In genomic region chr8:70833018-70833482, GRCm38 (mm10) we compare ENCODE assay signal across 9 mouse cellular contexts. TPM values are rescaled to one million over a fixed set of nuclear protein-coding genes. Genes with fewer than 3 reads are reported as not detected.
DNase-seq lines count a peak whose midpoint lies in the region; ATAC-seq and TF ChIP-seq lines count a peak whose summit lies in the region.
"Had no signal": no experiment of that assay in that cellular context is flagged by ENCODE, and none has a peak within 500 bp of the region (broad histone marks: within the 10 kb centered on the region; RNA-seq: fewer than 3 reads in every experiment).

No protein-coding gene starts in this region.

- DNase-seq in kidney, adult 18-20 months: peak; percentile 59
- no peak for DNase-seq in kidney, adult 11 months
- DNase-seq in forebrain, postnatal 0 days: no peak
- DNase-seq in left cerebral cortex, postnatal 14 days (ENCODE audit: low spot score in 2 of 2): no peak

- peaks cover 8% of the 10 kb centered on the region; the same call in 1 of the 2 replicates for H3K36me3 ChIP-seq in kidney, embryonic 15.5 days
- no peaks in the 10 kb centered on the region for H3K36me3 ChIP-seq in forebrain, embryonic 16.5 days (ENCODE audit: control insufficient read depth, insufficient read depth)
- H3K36me3 ChIP-seq in forebrain, postnatal 0 days (ENCODE audit: insufficient read depth): peaks cover 2% of the 10 kb centered on the region; the same call in 1 of the 2 replicates

- TF ChIP-seq CTCF in forebrain, postnatal 0 days (IDR thresholded peaks at IDR 0.05; ENCODE audit: low read depth): no peak

- H3K27me3 ChIP-seq in kidney, embryonic 15.5 days: no peaks in the 10 kb centered on the region
- no peaks in the 10 kb centered on the region for H3K27me3 ChIP-seq in forebrain, embryonic 16.5 days (replicated peaks; ENCODE audit: control insufficient read depth, insufficient read depth, low read length)
- H3K27me3 ChIP-seq in forebrain, postnatal 0 days (ENCODE audit: insufficient read depth, low read length): no peaks in the 10 kb centered on the region
- H3K27me3 ChIP-seq: limb, embryonic 12.5 days had no signal

- no peak overlapping the region for H3K4me2 ChIP-seq in kidney, embryonic 15.5 days
- H3K4me2 ChIP-seq in forebrain, embryonic 16.5 days (ENCODE audit: low read length): no peak overlapping the region
- no peak overlapping the region for H3K4me2 ChIP-seq in forebrain, postnatal 0 days (ENCODE audit: low read depth)
- H3K4me2 ChIP-seq: limb, embryonic 12.5 days had no signal

- H3K9me3 ChIP-seq in kidney, embryonic 15.5 days (replicated peaks): no peaks in the 10 kb centered on the region
- no peaks in the 10 kb centered on the region for H3K9me3 ChIP-seq in forebrain, embryonic 16.5 days (ENCODE audit: control insufficient read depth, low read length)
- no peaks in the 10 kb centered on the region for H3K9me3 ChIP-seq in forebrain, postnatal 0 days (ENCODE audit: low read length)
- H3K9me3 ChIP-seq: limb, embryonic 12.5 days had no signal

- peak overlapping the region; percentile 25 for H3K4me3 ChIP-seq in brown adipose tissue, adult 24 weeks (ENCODE audit: insufficient read depth, low read depth, low read length)
- no peak overlapping the region for H3K4me3 ChIP-seq in kidney, embryonic 15.5 days (replicated peaks)
- no peak overlapping the region for H3K4me3 ChIP-seq in forebrain, embryonic 16.5 days (replicated peaks; ENCODE audit: low read length)
- H3K4me3 ChIP-seq in forebrain, postnatal 0 days (ENCODE audit: low read depth, low read length): no peak overlapping the region
- H3K4me3 ChIP-seq: limb, embryonic 12.5 days had no signal

- H3K9ac ChIP-seq in kidney, embryonic 15.5 days: no peak overlapping the region
- no peak overlapping the region for H3K9ac ChIP-seq in forebrain, embryonic 16.5 days (replicated peaks; ENCODE audit: low read depth, low read length)
- no peak overlapping the region for H3K9ac ChIP-seq in forebrain, postnatal 0 days
- H3K9ac ChIP-seq: limb, embryonic 12.5 days had no signal

- WGBS in kidney, embryonic 15.5 days: 35% methylated on average over 9 of the region's 9 CpGs
- WGBS in forebrain, embryonic 16.5 days: 61% methylated on average over 9 of the region's 9 CpGs
- WGBS in forebrain, postnatal 0 days: 67% methylated on average over 9 of the region's 9 CpGs

- peak overlapping the region; percentile 76 for H3K27ac ChIP-seq in brown adipose tissue, adult 24 weeks (replicated peaks; ENCODE audit: low read depth, low read length)
- peak overlapping the region; percentile 30; the same call in 1 of the 2 replicates for H3K27ac ChIP-seq in kidney, embryonic 15.5 days
- no peak overlapping the region for H3K27ac ChIP-seq in forebrain, embryonic 16.5 days (ENCODE audit: low read length)
- no peak overlapping the region for H3K27ac ChIP-seq in forebrain, postnatal 0 days (ENCODE audit: low read depth, low read length)
- H3K27ac ChIP-seq: limb, embryonic 12.5 days had no signal

- intact Hi-C loops in left cerebral cortex, postnatal 14 days (cut with DNase I): no loop called here

- ATAC-seq in kidney, embryonic 15.5 days (replicated peaks; ENCODE audit: low FRiP score): no peak; the same call in 1 of the 2 replicates
- peak; percentile 71 for ATAC-seq in megakaryocyte progenitor cell, adult 5-6 weeks (replicated peaks; ENCODE audit: poor library complexity)
- no peak for ATAC-seq in forebrain, embryonic 16.5 days
- ATAC-seq in forebrain, postnatal 0 days: no peak

- H3K4me1 ChIP-seq in brown adipose tissue, adult 24 weeks (ENCODE audit: control insufficient read depth, insufficient read depth, insufficient read length, low read length): peaks cover 10% of the 10 kb centered on the region; the same call in 1 of the 2 replicates
- peaks cover 19% of the 10 kb centered on the region for H3K4me1 ChIP-seq in kidney, embryonic 15.5 days
- H3K4me1 ChIP-seq in forebrain, embryonic 16.5 days (replicated peaks; ENCODE audit: control insufficient read depth, insufficient read depth, low read length): no peaks in the 10 kb centered on the region
- no peaks in the 10 kb centered on the region for H3K4me1 ChIP-seq in forebrain, postnatal 0 days (ENCODE audit: insufficient read depth)

RNA-seq across cellular contexts. Expression of gene Arrdc2, which starts 6.5 kb away (rescaled TPM):
- 1.3 and 5.0 TPM in 2 replicates for polyA plus RNA-seq in brown adipose tissue, adult 24 weeks (2012; ENCODE audit: insufficient read depth, insufficient read length, missing spikeins)
- polyA plus RNA-seq in kidney, embryonic 15.5 days (2015; fragmentation: Nextera tagmentation; extraction: Ambion mirVana): 5.0 and 6.5 TPM in 2 replicates
- 6.0 and 8.6 TPM in 2 replicates for total RNA-seq in megakaryocyte progenitor cell, adult 5-6 weeks (2015)
- 4.8 and 8.8 TPM in 2 replicates for total RNA-seq in megakaryocyte progenitor cell, adult 5-6 weeks (2017)
- polyA plus RNA-seq in forebrain, embryonic 16.5 days (2015; fragmentation: Nextera tagmentation; extraction: Ambion mirVana): 7.4 and 8.3 TPM in 2 replicates
- 15.4 and 25.9 TPM in 2 replicates for total RNA-seq in forebrain, postnatal 0 days (2014; rRNA removed)
- polyA plus RNA-seq in forebrain, postnatal 0 days (2015; fragmentation: Nextera tagmentation; extraction: Ambion mirVana): 5.6 and 7.1 TPM in 2 replicates
- total RNA-seq in left cerebral cortex, postnatal 14 days (2021): 10 to 100 TPM; 10.2 to 17.2 TPM

RNA-seq across cellular contexts. Expression of gene Il12rb1, which starts 24.8 kb away (rescaled TPM):
- polyA plus RNA-seq in brown adipose tissue, adult 24 weeks (2012; ENCODE audit: insufficient read depth, insufficient read length, missing spikeins): not detected in 2 replicates
- 0.09 and 0.12 TPM in 2 replicates for polyA plus RNA-seq in kidney, embryonic 15.5 days (2015; fragmentation: Nextera tagmentation; extraction: Ambion mirVana)
- 0.07 and 0.64 TPM in 2 replicates for total RNA-seq in megakaryocyte progenitor cell, adult 5-6 weeks (2015)
- total RNA-seq in megakaryocyte progenitor cell, adult 5-6 weeks (2017): 1.0 and 1.7 TPM in 2 replicates
- 0.08 and 0.09 TPM in 2 replicates for polyA plus RNA-seq in forebrain, embryonic 16.5 days (2015; fragmentation: Nextera tagmentation; extraction: Ambion mirVana)
- 0.05 TPM in 1 of 2 replicates, not detected in the other for total RNA-seq in forebrain, postnatal 0 days (2014; rRNA removed)
- polyA plus RNA-seq in forebrain, postnatal 0 days (2015; fragmentation: Nextera tagmentation; extraction: Ambion mirVana): not detected in 2 replicates
- 1 to 10 TPM; 1.2 TPM for total RNA-seq in left cerebral cortex, postnatal 14 days (2021)
- polyA plus RNA-seq: limb, embryonic 12.5 days had no signal

RNA-seq across cellular contexts. Expression of gene Mast3, which starts 28.2 kb away (rescaled TPM):
- 2.5 and 2.9 TPM in 2 replicates for polyA plus RNA-seq in brown adipose tissue, adult 24 weeks (2012; ENCODE audit: insufficient read depth, insufficient read length, missing spikeins)
- polyA plus RNA-seq in kidney, embryonic 15.5 days (2015; fragmentation: Nextera tagmentation; extraction: Ambion mirVana): 12.9 and 18.1 TPM in 2 replicates
- 48.7 and 50.0 TPM in 2 replicates for total RNA-seq in megakaryocyte progenitor cell, adult 5-6 weeks (2015)
- total RNA-seq in megakaryocyte progenitor cell, adult 5-6 weeks (2017): 13.9 and 16.7 TPM in 2 replicates
- polyA plus RNA-seq in forebrain, embryonic 16.5 days (2015; fragmentation: Nextera tagmentation; extraction: Ambion mirVana): 22.5 and 30.8 TPM in 2 replicates
- 26.2 and 60.0 TPM in 2 replicates for total RNA-seq in forebrain, postnatal 0 days (2014; rRNA removed)
- polyA plus RNA-seq in forebrain, postnatal 0 days (2015; fragmentation: Nextera tagmentation; extraction: Ambion mirVana): 20.3 and 25.2 TPM in 2 replicates
- 100 to 1,000 TPM; 176 to 185 TPM for total RNA-seq in left cerebral cortex, postnatal 14 days (2021)

RNA-seq across cellular contexts. Expression of gene Kcnn1, which starts 30.0 kb away (rescaled TPM):
- polyA plus RNA-seq in brown adipose tissue, adult 24 weeks (2012; ENCODE audit: insufficient read depth, insufficient read length, missing spikeins): 5.8 and 6.0 TPM in 2 replicates
- 2.6 and 2.9 TPM in 2 replicates for polyA plus RNA-seq in kidney, embryonic 15.5 days (2015; fragmentation: Nextera tagmentation; extraction: Ambion mirVana)
- 0.12 and 0.42 TPM in 2 replicates for total RNA-seq in megakaryocyte progenitor cell, adult 5-6 weeks (2015)
- total RNA-seq in megakaryocyte progenitor cell, adult 5-6 weeks (2017): 0.84 and 0.92 TPM in 2 replicates
- polyA plus RNA-seq in forebrain, embryonic 16.5 days (2015; fragmentation: Nextera tagmentation; extraction: Ambion mirVana): 11.2 and 13.4 TPM in 2 replicates
- total RNA-seq in forebrain, postnatal 0 days (2014; rRNA removed): 20.5 and 31.5 TPM in 2 replicates
- polyA plus RNA-seq in forebrain, postnatal 0 days (2015; fragmentation: Nextera tagmentation; extraction: Ambion mirVana): 9.4 and 9.8 TPM in 2 replicates
- 10 to 100 TPM; 17.2 to 19.2 TPM for total RNA-seq in left cerebral cortex, postnatal 14 days (2021)

RNA-seq across cellular contexts. Expression of gene Ccdc124, which starts 40.7 kb away (rescaled TPM):
- polyA plus RNA-seq in brown adipose tissue, adult 24 weeks (2012; ENCODE audit: insufficient read depth, insufficient read length, missing spikeins): 54.5 and 60.6 TPM in 2 replicates
- polyA plus RNA-seq in kidney, embryonic 15.5 days (2015; fragmentation: Nextera tagmentation; extraction: Ambion mirVana): 115 and 123 TPM in 2 replicates
- 27.6 and 37.2 TPM in 2 replicates for total RNA-seq in megakaryocyte progenitor cell, adult 5-6 weeks (2015)
- 33.9 and 37.1 TPM in 2 replicates for total RNA-seq in megakaryocyte progenitor cell, adult 5-6 weeks (2017)
- 152 and 167 TPM in 2 replicates for polyA plus RNA-seq in forebrain, embryonic 16.5 days (2015; fragmentation: Nextera tagmentation; extraction: Ambion mirVana)
- total RNA-seq in forebrain, postnatal 0 days (2014; rRNA removed): 34.7 and 59.9 TPM in 2 replicates
- 161 and 175 TPM in 2 replicates for polyA plus RNA-seq in forebrain, postnatal 0 days (2015; fragmentation: Nextera tagmentation; extraction: Ambion mirVana)
- total RNA-seq in left cerebral cortex, postnatal 14 days (2021): 10 to 100 TPM; 85.4 to 87.5 TPM

Comparison
In these comparisons a context has a peak if more than half of its experiments do, and no peak if none do; other contexts are left out.
1. H3K27ac ChIP-seq: peak in brown adipose tissue, adult 24 weeks (single experiment) and kidney, embryonic 15.5 days (single experiment); none in forebrain, embryonic 16.5 days (single experiment) and forebrain, postnatal 0 days (single experiment).